Mouse (Mus musculus): ENCODE measurements around the gene Smyd1.

DNA sequence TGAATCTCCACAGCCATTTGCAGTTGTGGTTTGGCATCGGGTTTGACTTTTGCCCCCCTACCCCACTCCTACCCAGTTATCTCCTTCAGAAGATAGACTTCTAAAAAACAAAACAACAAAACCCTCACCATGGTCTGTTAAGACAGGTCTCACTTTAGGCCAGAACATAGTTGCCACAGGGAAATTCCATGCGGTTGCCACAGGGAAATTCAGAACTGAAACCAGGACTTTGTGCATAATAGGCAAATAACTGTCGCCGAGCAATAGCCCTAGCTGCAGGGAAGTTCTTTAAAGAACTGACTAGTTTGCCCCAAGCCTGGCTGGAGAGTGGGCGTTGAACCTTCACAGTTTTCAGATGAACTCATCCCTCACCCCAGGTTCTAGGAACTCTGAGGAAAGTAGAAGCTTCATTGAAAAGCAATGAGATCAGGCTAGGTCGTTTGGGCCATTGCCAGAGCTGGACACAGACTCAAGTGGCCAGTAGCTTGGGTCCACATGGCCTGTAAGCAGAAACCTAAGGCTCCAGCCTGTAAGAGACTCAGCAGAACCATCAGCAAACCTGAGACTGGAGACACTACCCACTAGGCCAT lies 128.8 kb downstream of the Smyd1 start:
- TF ChIP-seq POLR2A (IDR thresholded peaks at IDR 0.05; ENCODE audit: insufficient read depth, low read depth, low read length) (no peak), CTCF (IDR thresholded peaks at IDR 0.05; ENCODE audit: insufficient read depth, low read depth, low read length) (no peak)
